Mouse (Mus musculus): ENCODE measurements around the gene Csde1.

GRCm38 (mm10) chr3:103001595-103001994, 18.6 kb upstream of the Csde1 start:
- TF ChIP-seq CTCF (IDR thresholded peaks at IDR 0.05; ENCODE audit: low read depth, low read length) = no peak
- TF ChIP-seq GATA1 (IDR thresholded peaks at IDR 0.05; ENCODE audit: borderline replicate concordance, low read length) = no peak

All from G1E (cell line).